Mouse (Mus musculus) induced T-regulatory cell, adult 2 months (primary cell): ENCODE results near the gene Adgrl2.

Experiments used
- DNase-seq: peaks from one replicate; pipeline ENCODE4 v3.0.0-alpha.2; 2012; ENCODE audit warnings: low read depth

Gene Adgrl2

GRCm38 (mm10) chr3:148921966-148922587, 68.3 kb downstream of the Adgrl2 start:
- DNase-seq, result no peak

GRCm38 (mm10) chr3:148920881-148921280, 69.5 kb downstream of the Adgrl2 start:
- no peak for DNase-seq

DNA sequence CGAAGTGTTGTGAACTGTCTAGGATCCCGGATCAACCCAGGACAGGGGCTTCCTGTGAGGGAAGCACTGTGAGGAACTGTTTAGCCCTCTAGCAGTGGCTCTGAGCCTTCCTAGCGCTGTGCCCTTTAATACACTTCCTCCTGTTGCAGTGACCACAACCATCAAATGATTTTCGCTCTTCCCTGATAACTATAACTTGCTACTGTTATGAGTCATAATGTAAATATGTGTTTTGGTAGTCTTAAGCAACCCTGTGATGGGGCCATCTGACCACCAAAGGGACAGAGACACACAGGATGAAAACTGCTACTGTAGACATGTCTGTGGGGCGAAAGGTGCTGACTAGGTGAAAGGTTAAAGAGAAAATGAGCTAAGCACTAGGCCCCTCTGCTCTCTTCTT, 71.9 kb downstream of the Adgrl2 start:
- no peak for DNase-seq

DNA sequence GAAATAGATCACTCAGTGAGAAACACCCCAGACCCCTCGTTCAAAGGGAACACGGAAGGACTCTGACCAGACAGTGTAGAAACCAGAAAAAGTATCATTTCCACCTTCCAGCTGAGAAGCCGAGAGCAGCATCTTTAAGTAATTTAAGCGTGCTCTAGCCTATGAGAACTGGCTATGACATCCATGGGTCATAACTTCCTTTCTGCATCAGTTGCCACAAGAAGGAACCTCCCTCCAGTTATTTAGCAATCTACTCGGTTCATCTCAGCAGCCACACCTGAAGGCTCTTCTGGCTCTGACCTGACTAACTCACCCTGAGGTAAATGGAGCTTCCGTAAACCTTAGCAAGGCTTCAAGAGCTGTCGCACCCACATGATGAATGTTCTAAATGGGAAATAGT, 72.5 kb downstream of the Adgrl2 start:
- no peak for DNase-seq

DNA sequence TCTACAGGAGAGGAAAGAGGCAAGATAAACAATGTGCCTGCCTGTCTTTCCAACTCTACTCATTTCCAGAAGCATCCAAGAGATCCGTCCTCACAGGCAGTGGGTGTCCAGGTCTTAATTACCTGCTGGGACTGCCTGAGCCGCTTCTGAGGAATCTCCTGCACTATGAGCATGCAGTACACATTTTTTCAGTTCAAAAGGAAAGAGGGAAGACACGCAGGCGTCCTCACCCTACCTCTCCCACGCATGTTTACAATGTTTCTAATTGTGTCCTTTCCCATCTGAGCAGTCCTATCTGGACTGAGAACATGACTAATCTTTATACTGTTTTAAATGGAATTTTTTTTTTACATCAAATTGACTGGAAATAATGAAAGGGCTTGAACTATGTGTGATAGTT, 74.1 kb downstream of the Adgrl2 start:
- DNase-seq, result no peak

GRCm38 (mm10) chr3:148912944-148913684, 77.2 kb downstream of the Adgrl2 start:
- DNase-seq, result no peak

GRCm38 (mm10) chr3:148912536-148912935, 77.8 kb downstream of the Adgrl2 start:
- no peak for DNase-seq

DNA sequence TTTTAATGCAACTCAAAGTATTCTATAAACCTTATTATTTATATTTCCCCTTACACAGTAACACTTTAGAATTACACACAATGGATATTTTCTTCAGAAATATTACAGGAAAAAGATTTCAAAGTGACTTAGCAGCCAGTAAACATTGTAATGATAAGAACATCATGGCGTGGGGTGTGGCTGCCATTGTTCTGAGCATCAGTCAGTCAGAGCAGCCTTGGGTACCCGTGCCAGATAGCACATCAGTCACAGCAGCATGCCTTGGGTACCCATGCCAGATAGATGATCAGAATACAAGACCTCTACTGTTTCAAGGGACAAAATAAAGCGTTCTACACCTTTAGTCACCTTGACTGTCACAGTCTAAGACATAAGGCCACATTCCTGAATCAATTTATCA, 82.5 kb downstream of the Adgrl2 start:
- no peak for DNase-seq

GRCm38 (mm10) chr3:148907024-148907778, 83.2 kb downstream of the Adgrl2 start:
- DNase-seq, result no peak

DNA sequence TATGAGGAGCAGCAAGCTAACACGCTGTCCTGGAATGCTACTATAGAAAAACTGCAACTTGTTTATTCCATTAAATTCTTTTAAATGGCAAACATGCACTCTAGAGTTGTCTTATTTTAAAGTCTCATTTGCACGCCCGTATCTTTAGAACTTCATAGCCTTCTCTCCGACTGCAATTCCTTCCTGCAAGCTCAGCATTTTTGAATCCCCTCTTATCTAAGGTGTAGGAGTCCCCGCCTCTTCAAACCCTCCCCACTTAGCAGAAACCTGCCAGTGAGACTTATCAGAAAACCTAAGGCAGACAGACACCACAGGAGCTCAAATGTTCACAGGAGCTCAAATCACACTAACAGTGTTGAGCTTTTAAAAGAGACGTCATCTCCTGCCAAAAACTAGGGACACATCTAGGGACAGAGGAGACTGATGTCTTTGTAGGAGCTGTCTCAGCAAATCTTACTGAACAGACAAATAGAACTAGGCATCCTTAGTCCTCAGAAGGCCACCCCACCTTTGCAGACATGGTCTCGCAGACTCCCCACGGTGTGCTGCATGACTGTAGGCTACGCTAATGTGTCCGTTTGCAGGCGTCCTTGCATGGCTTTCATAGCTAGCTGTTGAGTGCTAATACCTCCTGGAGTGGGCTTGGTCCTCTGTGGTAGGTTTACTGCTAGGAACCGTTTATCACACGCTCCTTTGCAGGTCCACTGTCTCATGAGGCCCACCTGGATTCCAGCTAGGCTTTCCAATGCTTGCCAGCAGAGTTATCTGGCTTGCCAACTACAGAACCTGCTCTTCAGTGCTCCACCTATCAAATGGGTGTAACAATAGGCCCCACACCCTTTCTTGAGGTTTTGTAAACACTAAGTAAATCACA, 84.2 kb downstream of the Adgrl2 start:
- DNase-seq, result no peak

DNA sequence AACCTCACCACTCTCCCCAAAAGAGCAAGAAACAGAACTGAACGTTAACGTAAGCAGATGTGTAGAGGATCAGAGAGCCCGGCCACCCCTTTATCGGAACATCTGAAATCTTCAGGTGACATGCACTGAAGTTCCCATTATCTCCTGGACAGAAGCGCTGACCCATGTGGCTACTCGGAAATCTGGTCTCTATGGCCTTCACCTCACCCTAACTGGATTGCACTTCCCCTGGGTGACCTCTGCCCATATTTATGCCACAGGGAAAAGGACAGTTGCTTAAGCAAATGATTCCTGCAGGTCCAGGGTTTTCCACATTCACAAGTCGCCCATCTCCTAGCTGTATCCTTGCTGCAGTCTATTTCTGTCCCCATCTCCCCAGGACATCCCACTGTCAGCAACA, 84.9 kb downstream of the Adgrl2 start:
- DNase-seq, result no peak

DNA sequence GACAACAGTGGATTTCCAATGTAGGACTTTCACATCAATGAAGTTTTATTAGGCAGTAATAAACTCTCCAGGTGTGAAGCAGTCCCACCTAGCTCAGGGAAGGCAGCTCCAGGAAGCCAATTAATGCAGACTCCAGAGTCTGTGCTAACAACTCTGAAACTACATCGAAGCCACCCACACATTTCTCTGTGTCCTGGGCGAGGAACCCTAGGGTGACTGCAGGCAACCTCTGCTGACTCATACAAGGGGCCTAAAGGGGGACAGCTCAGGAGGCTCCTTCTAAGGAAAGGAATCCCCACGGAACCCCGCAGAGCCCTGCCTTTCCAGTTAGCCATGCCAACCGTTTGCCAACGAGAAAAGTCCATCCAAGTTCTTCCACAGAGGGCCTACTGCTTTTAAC, 90.5 kb downstream of the Adgrl2 start:
- DNase-seq, result no peak

DNA sequence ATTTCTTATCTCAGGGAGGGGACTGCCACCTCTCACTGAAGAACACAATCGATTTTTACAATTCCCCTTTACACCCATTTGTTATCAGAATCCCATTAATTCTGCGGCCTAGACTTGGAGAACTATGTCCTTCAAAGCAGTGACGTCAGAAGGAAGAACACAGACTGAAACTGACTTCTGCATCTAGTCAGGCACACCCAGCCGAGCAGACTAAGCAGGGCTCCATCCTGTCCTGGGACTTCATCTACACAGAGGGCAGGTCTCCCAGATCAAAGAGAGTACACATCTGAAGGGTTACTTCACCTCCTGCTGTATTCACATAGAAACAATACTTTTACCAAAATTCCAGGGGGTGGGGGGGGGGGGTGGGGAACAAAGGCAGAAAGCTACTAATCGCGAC, 90.9 kb downstream of the Adgrl2 start:
- DNase-seq, result no peak

GRCm38 (mm10) chr3:148898535-148899250, 91.7 kb downstream of the Adgrl2 start:
- no peak for DNase-seq

DNA sequence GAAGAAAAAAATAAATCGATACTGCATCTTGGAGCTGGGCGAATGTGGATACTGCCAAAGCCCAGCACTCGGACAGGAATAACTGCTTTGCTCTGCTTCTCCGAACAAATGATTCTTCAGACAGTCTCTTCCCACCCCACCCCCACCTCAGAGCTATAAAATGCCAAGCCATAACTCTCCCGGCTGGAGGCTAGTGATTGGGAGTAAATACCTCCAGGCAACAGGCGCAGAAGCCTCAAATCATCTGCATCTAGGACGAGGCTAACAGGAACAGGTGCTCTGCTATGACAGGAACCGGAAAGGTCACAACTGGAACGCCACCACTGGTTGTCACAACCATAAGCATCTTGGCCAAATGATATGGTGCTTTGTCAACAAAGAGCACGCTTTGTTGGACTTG, 94.1 kb downstream of the Adgrl2 start:
- no peak for DNase-seq

- no peak for DNase-seq
Observed at GRCm38 (mm10) chr3:148895396-148896109, 94.8 kb downstream of the Adgrl2 start.

GRCm38 (mm10) chr3:148894867-148895266, 95.5 kb downstream of the Adgrl2 start:
- no peak for DNase-seq

GRCm38 (mm10) chr3:148887902-148888301, 102.5 kb downstream of the Adgrl2 start:
- no peak for DNase-seq

GRCm38 (mm10) chr3:148886956-148887355, 103.4 kb downstream of the Adgrl2 start:
- no peak for DNase-seq

GRCm38 (mm10) chr3:148885980-148886668, 104.2 kb downstream of the Adgrl2 start:
- DNase-seq, result peak; percentile 7
